Mouse (Mus musculus) small intestine, adult 2 months (tissue): ENCODE measurements around the gene Adgre1.
"Not testable (repeated sequence)": the region's sequence is repeated elsewhere in the genome, so short reads cannot be mapped to it uniquely, and the experiment has no call there.

ENCODE experiments used
- CTCF ChIP-seq: fragments of 200-500 bp; IDR thresholded peaks from 2 replicates; pipeline ENCODE4 v1.5.1; 2012; ENCODE audit warnings: low read depth, mild to moderate bottlenecking, control low read depth, inconsistent platforms, low read length, moderate library complexity, mixed read lengths; ENCODE audit not compliant: insufficient replicate concordance, insufficient read length; ENCODE audit errors: extremely low read depth
- POLR2A ChIP-seq: fragments of 200-500 bp; IDR thresholded peaks from 2 replicates; pipeline ENCODE4 v1.6.1; 2012; ENCODE audit warnings: low read depth, mild to moderate bottlenecking, control low read depth, inconsistent platforms, low read length, moderate library complexity

DNA sequence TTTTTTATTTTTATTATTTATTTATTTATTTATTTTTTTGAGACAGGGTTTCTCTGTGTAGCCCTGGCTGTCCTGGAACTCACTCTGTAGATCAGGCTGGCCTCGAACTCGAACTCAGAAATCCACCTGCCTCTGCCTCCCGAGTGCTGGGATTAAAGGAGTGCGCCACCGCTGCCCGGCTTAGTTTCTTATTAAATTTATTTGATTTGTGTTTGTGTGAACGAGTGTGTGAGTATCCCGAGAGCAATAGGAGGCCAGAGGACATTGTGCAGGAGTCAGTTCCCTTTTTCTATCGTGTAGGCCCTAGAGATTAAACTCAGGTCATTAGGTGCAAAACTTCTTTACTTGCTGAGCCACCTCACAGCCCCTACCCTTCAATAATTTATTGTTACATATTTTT lies 23.3 kb upstream of the Adgre1 start:
- TF ChIP-seq CTCF, POLR2A: not testable (repeated sequence)
